Mouse (Mus musculus) forebrain, embryonic 15.5 days (tissue): Measurements from ENCODE around the gene Pou2af1. TPM values are rescaled to one million over a fixed set of nuclear protein-coding genes. Genes with fewer than 3 reads are reported as not detected.

Experiments
- ATAC-seq: fragments of 200-750 bp; cut with Nextera tagmentation; replicated peaks from 2 replicates; pipeline ENCODE4 v1.8.0; 2017; ENCODE audit warnings: mild to moderate bottlenecking, moderate TSS enrichment, moderate library complexity
- H3K27ac ChIP-seq: fragments of 300-500 bp; sonication (generic); replicated peaks from 2 replicates; pipeline ENCODE4 v1.5.1; 2015; ENCODE audit warnings: mild to moderate bottlenecking, inconsistent platforms
- H3K27me3 ChIP-seq: fragments of 300-500 bp; sonication (generic); 2 replicates; pipeline ENCODE4 v1.6.1; 2015; ENCODE audit warnings: inconsistent platforms
- H3K36me3 ChIP-seq: fragments of 300-500 bp; sonication (generic); 2 replicates; pipeline ENCODE4 v1.6.1; 2015; ENCODE audit warnings: mild to moderate bottlenecking, inconsistent platforms
- H3K4me1 ChIP-seq: fragments of 300-500 bp; sonication (generic); 2 replicates; pipeline ENCODE4 v1.6.1; 2015; ENCODE audit warnings: inconsistent platforms
- H3K4me2 ChIP-seq: fragments of 300-500 bp; sonication (generic); replicated peaks from 2 replicates; pipeline ENCODE4 v1.6.1; 2015; ENCODE audit warnings: mild to moderate bottlenecking, inconsistent platforms
- H3K4me3 ChIP-seq: fragments of 300-500 bp; sonication (generic); 2 replicates; pipeline ENCODE4 v1.5.1; 2015; ENCODE audit warnings: mild to moderate bottlenecking, inconsistent platforms
- H3K9ac ChIP-seq: fragments of 300-500 bp; sonication (generic); replicated peaks from 2 replicates; pipeline ENCODE4 v1.6.1; 2015; ENCODE audit warnings: mild to moderate bottlenecking, inconsistent platforms
- H3K9me3 ChIP-seq: fragments of 300-500 bp; sonication (generic); 2 replicates; pipeline ENCODE4 v1.6.1; 2016; ENCODE audit warnings: inconsistent platforms
- WGBS: fragments of 180-500 bp; shearing (Covaris S2); methylation state at CpG from one replicate; pipeline ENCODE4 v1.1.7; 2015; ENCODE audit warnings: mixed read lengths; 5-methylcytosine and 5-hydroxymethylcytosine counted together
- polyA plus RNA-seq: library from polyadenylated mRNA; unstranded; fragments of >200 nt; fragmentation: Nextera tagmentation; extraction: Ambion mirVana; gene quantifications from 2 replicates; pipeline ENCODE4 v1.2.1, GENCODE M21; 2015

The Pou2af1 gene
- polyA plus RNA-seq, 1 experiment from 2014 or later = not detected

DNA sequence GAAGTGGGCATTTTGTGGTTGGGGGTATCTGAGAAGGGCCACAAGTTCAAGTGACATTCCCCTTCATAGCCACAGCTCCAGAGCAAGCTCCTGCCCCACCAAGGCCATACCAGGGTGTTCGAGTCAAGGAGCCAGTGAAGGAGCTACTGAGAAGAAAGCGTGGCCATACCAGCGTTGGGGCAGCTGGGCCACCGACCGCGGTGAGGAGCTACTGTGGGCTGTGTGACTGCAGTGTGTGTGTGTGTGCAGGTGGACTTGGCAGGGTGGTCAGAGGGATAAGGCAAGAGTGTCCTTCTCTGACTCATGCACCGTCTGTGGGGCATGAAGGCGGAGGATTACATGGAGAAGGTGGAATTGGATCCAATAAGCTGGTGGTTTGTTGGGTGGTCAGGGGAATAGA is 18.7 kb downstream of the Pou2af1 start:
- ATAC-seq = no peak
- Histone ChIP-seq H3K27ac (no peak overlapping the region), H3K36me3 (no peaks in the 10 kb centered on the region), H3K4me2 (no peak overlapping the region), H3K9ac (no peak overlapping the region), H3K4me1 (no peaks in the 10 kb centered on the region), H3K27me3 (no peaks in the 10 kb centered on the region), H3K4me3 (no peak overlapping the region), H3K9me3 (no peaks in the 10 kb centered on the region)
- 97% methylated on average over 8 of the region's 8 CpGs for WGBS

DNA sequence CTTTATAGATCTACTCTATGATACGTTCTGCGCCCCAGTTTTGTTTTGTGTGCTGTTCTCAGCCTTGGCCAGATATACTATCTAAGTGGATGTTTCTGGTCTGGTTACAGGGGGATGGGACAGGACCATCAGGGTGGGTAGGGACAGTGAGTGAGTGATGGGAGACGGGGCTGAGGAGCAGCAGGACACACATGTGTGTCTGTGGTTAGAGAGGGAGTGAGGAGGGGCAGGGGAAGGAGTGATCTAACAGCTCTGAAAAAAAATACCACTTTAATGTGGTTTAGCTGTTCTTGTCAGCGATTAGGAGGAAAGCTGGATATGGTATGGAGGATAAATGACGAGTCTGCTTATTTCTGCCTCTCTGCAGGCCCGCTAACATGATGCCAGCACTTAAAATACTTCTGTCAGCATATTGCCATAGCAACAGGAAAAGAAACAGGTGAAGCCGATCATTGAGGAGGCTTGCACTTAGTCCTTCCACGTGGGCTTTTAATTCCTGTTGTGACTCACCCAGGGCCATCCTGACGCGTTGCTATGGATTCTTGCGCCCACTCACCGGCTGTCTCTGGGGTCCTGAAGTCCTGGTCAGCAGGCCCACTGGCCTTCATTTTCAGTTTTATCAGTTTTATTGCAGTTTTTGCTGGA is 25.4 kb downstream of the Pou2af1 start:
- peak; percentile 71 for ATAC-seq
- Histone ChIP-seq H3K27me3 (no peaks in the 10 kb centered on the region), H3K4me3 (no peak overlapping the region), H3K9me3 (no peaks in the 10 kb centered on the region), H3K9ac (no peak overlapping the region), H3K27ac (peak overlapping the region; percentile 60), H3K4me2 (no peak overlapping the region), H3K4me1 (peaks cover 11% of the 10 kb centered on the region; the same call in 1 of the 2 replicates), H3K36me3 (no peaks in the 10 kb centered on the region)
- 58% methylated on average over 12 of the region's 12 CpGs for WGBS

DNA sequence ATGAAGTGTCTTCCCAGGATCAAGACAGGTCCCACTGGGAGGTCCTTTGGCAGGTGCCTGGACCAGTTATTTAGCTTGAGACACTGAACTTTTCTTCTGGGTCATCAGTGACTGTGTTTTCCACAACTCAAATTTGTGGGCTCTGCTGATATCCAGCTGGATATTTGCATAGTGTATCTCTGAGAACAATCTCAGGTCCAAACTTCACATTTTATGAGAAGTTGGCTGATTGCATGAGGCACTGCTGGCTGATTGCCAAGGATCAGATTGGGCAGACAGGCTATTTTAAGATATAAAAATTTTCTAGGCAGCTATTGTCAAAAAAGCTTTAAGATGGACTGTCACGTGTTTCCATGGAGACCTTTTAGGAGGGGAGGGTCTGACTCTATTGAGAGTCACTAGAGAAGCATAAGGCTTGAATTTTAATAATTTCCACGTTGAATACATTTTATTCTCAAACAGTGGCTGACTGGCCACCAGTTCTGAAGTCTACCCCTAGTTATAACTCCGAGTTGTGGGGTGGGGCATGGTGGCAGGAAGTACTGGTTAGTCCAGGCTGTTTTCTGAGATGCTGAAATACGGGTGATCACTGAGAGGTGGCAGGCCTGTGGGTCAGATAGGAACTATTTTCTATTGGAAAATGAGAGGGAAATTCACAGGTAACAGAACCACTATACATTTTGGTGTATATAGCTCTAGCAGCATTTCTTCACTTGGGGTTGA is 43.4 kb downstream of the Pou2af1 start:
- H3K27ac ChIP-seq = no peak overlapping the region
- no peak overlapping the region for H3K4me3 ChIP-seq
- H3K4me1 ChIP-seq = no peaks in the 10 kb centered on the region
- no peaks in the 10 kb centered on the region for H3K9me3 ChIP-seq
- H3K27me3 ChIP-seq = no peaks in the 10 kb centered on the region
- H3K4me2 ChIP-seq = no peak overlapping the region
- no peaks in the 10 kb centered on the region for H3K36me3 ChIP-seq
- 62% methylated on average over 4 of the region's 4 CpGs for WGBS
- ATAC-seq = no peak
- no peak overlapping the region for H3K9ac ChIP-seq

DNA sequence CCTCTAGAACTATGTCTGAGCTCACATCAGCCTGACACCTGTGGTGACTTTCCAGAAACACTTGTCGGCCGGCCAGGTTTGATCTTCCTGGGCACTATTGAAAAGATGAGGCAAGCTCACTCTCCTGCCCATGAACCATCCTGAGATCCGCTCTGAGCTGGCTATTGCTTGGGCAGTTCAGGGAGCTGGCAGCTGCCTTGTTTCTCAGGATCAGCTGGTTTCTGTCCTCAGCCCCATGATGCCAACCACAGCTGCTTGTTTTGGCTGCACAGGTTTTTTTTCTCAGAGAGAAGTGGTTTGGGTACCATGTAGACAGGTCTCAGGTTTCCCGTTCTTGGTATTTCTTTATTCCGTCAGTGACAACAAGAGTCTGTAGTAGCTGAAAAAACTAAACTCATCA is 44.9 kb downstream of the Pou2af1 start:
- H3K4me2 ChIP-seq = no peak overlapping the region
- H3K36me3 ChIP-seq = no peaks in the 10 kb centered on the region
- no peak overlapping the region for H3K27ac ChIP-seq
- WGBS = 85% methylated on average over 5 of the region's 5 CpGs
- no peak overlapping the region for H3K4me3 ChIP-seq
- no peaks in the 10 kb centered on the region for H3K27me3 ChIP-seq
- ATAC-seq = no peak
- H3K9ac ChIP-seq = no peak overlapping the region
- no peaks in the 10 kb centered on the region for H3K9me3 ChIP-seq
- no peaks in the 10 kb centered on the region for H3K4me1 ChIP-seq

DNA sequence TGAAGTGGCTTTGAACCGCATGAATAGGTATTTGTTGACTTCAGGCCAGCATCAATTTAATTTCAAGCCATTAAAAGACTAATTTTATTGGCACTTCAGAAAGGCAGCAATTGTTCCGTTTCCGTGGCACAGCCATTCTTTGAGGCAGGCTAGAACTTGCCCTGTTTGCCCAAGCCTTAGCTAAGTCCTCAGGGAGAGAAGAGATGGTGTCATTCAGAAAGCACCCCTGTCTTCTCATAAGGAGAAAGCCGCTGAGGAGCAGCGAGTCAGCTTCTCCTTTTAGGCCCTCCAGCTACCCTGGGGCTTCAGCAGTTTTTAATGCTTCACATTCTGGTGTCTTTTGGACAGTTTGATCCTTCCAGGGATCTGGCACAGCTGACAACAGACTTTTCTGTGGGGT is 55.3 kb downstream of the Pou2af1 start:
- H3K27ac ChIP-seq = no peak overlapping the region
- no peaks in the 10 kb centered on the region for H3K27me3 ChIP-seq
- WGBS = 72% methylated on average over 5 of the region's 5 CpGs
- H3K4me3 ChIP-seq = no peak overlapping the region
- H3K4me1 ChIP-seq = no peaks in the 10 kb centered on the region
- no peak overlapping the region for H3K4me2 ChIP-seq
- H3K36me3 ChIP-seq = no peaks in the 10 kb centered on the region
- no peak overlapping the region for H3K9ac ChIP-seq
- no peaks in the 10 kb centered on the region for H3K9me3 ChIP-seq
- no peak for ATAC-seq

DNA sequence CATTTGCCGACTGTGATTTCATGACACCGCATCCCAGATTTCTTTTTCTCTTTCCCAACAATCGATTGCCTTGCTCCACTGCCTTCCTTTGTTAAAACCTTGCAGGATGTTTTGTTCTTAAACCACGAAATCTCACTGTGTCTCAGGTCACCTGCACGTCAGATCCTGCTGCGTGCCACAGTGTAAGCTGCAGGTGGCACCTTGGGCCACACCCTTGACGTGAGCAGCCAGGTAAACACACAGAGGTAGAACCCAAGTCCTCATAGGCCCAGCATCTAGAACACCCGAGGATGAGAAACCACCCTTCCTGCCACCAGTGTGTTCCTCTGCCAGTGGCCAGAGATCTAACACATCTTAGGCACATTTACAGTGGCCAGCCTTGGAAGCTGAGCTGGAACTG is 57.6 kb downstream of the Pou2af1 start:
- no peaks in the 10 kb centered on the region for H3K27me3 ChIP-seq
- 0 out of 2 replicates have a peak, but pooled peaks cover 2% of the 10 kb centered on the region for H3K4me1 ChIP-seq
- H3K9ac ChIP-seq = no peak overlapping the region
- H3K9me3 ChIP-seq = no peaks in the 10 kb centered on the region
- no peaks in the 10 kb centered on the region for H3K36me3 ChIP-seq
- no peak overlapping the region for H3K4me3 ChIP-seq
- 56% methylated on average over 8 of the region's 8 CpGs for WGBS
- no peak overlapping the region for H3K27ac ChIP-seq
- ATAC-seq = no peak
- H3K4me2 ChIP-seq = no peak overlapping the region

DNA sequence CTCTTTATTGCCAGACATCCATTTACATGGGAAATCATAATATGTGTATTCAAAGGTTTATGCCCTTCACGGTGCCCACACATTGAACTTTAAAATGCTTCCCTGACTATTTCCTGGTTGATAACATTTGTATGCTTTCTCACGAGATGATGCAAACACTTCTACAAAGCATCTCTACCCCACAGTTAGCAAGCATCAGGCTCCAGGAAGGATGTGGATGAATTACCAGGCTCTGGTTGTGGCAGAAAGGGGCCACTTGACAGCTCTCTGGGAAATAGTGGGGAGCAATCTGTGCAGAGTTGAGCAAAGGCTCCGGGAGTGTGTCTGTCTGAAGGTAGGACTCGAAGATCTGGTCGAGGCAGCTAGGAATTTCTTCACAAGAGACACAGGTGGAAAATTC is 58.6 kb downstream of the Pou2af1 start:
- H3K4me1 ChIP-seq = 0 out of 2 replicates have a peak, but pooled peaks cover 2% of the 10 kb centered on the region
- H3K27me3 ChIP-seq = no peaks in the 10 kb centered on the region
- 78% methylated on average over 5 of the region's 5 CpGs for WGBS
- no peak for ATAC-seq
- no peak overlapping the region for H3K27ac ChIP-seq
- H3K36me3 ChIP-seq = no peaks in the 10 kb centered on the region
- H3K4me2 ChIP-seq = no peak overlapping the region
- no peak overlapping the region for H3K9ac ChIP-seq
- H3K9me3 ChIP-seq = no peaks in the 10 kb centered on the region
- H3K4me3 ChIP-seq = no peak overlapping the region

DNA sequence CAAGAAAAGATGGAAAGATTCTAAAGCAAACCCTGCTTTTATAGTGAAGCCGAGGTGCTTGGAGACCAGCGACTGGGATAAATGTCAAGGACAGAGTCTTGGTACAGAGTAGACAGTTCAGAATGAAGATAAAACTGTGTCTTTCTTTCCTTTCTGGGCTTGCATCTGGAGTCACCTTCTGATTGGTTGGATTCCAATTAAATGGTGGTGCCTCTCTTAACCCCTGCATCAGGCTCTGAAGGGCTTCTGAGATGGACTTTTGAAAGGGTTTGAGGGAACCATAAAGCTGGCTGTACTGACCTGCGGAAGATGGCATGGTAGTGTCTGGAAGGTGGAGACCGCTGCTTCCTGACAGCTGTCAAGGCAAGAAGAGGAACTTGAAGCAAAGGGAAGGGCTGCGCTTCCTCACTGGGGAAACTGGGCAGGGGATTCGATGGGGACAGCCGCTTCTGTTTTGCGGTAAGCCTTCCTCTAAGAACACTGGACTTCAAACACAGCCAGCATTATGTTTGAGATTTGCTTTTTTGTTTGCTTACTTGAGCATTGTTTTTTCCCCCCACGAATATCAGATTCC is 60.2 kb downstream of the Pou2af1 start:
- no peak for ATAC-seq
- Histone ChIP-seq H3K4me3 (no peak overlapping the region), H3K9me3 (no peaks in the 10 kb centered on the region), H3K36me3 (no peaks in the 10 kb centered on the region), H3K27me3 (no peaks in the 10 kb centered on the region), H3K4me2 (no peak overlapping the region), H3K9ac (no peak overlapping the region), H3K27ac (no peak overlapping the region), H3K4me1 (peaks cover 11% of the 10 kb centered on the region)
- 62% methylated on average over 9 of the region's 9 CpGs for WGBS

DNA sequence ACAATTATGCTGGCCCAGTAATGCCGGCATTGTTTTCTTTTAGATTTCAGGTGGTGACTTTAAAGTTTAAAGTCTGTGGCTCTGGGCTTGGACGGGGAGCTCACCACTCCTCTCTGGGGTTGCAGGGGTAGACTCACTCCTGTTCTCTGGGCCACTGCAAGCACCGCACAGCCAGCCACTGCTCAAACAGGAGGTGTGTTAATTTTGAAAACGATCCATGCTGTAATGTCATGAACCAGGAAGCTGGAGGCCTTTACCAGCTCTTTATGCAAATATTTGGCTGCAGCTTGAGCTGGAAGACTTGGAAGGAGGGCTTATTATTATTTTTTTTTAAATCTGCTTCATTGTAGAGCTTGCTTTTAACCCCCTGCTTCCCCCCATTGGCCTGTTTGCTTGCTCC is 61.2 kb downstream of the Pou2af1 start:
- H3K9me3 ChIP-seq = no peaks in the 10 kb centered on the region
- WGBS = 20% methylated on average over 4 of the region's 4 CpGs
- no peaks in the 10 kb centered on the region for H3K27me3 ChIP-seq
- no peak overlapping the region for H3K4me3 ChIP-seq
- no peak overlapping the region for H3K9ac ChIP-seq
- H3K4me2 ChIP-seq = no peak overlapping the region
- peaks cover 14% of the 10 kb centered on the region for H3K4me1 ChIP-seq
- H3K36me3 ChIP-seq = no peaks in the 10 kb centered on the region
- ATAC-seq = no peak
- H3K27ac ChIP-seq = no peak overlapping the region

DNA sequence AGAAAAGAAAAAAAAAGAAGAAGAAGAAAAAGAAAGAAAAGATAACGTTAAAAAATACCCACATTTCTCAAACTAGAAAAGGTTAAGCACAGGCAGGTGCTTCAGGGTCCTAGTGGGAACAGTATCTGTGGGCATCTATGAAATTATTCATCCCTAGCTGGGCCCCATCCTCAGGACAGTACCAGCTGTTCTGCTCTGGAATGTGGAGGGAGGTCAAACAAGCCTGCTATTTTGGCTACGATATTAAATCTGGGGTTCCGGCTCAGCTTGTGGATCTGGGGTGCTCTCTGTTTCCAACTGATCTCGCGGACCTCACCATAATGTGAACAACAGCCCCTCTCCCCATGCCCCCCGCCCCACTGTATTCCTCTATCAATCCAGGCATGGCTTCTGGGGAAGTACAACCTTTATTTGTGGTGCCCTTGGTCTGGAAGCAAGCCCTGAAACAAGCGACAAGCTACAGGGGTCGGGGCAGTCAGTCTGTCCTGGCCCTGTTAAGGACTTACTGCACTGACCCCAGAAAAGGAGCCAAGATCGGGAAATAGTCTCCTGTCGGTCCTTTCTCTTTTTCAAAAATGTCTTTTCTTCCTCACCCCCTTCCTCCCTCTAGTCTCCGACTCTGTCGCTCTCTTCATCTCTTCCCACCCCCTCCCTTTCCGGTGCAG is 64.5 kb downstream of the Pou2af1 start:
- no peak overlapping the region for H3K27ac ChIP-seq
- H3K4me2 ChIP-seq = peak overlapping the region; percentile 89
- ATAC-seq = no peak
- H3K9me3 ChIP-seq = no peaks in the 10 kb centered on the region
- no peaks in the 10 kb centered on the region for H3K36me3 ChIP-seq
- peak overlapping the region; percentile 50 for H3K9ac ChIP-seq
- peak overlapping the region; percentile 47 for H3K4me3 ChIP-seq
- peaks cover 7% of the 10 kb centered on the region; the same call in 1 of the 2 replicates for H3K27me3 ChIP-seq
- peaks cover 14% of the 10 kb centered on the region for H3K4me1 ChIP-seq
- WGBS = 20% methylated on average over 13 of the region's 13 CpGs

DNA sequence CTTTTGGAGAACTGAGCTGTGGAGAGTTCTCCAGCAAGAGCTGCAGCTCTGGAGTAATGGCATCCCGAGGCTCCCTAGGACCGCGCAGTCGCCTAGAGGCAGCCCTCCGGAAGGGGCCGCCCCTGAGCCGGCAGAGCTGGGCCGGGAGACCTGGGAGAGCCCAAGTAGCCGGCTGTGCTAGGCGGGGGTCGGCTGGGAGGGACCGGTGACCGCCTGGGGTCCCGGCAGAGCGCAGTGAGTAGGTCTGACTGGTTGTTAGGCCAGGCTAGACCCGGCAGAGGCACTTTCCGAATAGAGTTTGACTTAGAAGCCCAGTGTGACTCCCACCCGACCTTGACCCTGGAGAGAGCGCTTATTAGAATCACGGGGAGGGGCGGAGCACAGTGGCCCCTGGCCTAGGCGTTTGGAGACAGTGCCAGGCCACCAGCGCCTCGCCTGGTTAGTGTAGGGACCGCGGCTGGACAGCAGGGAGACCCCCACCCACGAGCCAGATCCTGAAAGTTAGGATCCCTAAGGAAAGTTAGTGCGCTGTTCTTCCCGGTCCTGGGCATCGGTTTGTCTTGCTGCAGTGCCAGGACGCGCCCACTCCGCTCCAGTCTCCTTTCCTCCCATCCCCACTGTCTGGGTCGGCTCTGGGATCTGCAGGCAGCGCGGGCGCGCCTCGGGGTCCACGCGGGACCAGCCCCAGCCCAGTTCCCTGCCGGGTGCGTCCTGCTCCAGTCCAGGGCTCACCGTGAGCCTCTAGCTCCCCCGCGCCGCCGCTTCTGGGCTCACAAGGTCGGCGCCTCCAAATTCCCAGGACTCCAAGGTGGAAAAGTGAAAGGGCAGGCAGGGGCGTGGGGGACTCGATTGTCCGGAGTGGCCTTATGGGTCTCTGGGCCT is 65.2 kb downstream of the Pou2af1 start, which contains the start of gene Colca2:
Gene Colca2, minus strand, starts transcription at position 70 of the 882 bp plus-strand sequence.
- Histone ChIP-seq H3K27me3 (peaks cover 7% of the 10 kb centered on the region; the same call in 1 of the 2 replicates), H3K9me3 (no peaks in the 10 kb centered on the region), H3K4me1 (peaks cover 14% of the 10 kb centered on the region), H3K27ac (no peak within 1 kb of the TSS), H3K4me2 (peak within 1 kb of the TSS; percentile 89), H3K4me3 (peak within 1 kb of the TSS; percentile 47), H3K36me3 (no peaks in the 10 kb centered on the region), H3K9ac (peak within 1 kb of the TSS; percentile 50)
- peak; percentile 96 for ATAC-seq
- under 1% methylated on average over 53 of the region's 53 CpGs for WGBS
